Mouse (Mus musculus) kidney, adult 2 months (tissue): Measurements from ENCODE around the gene Capzb.

ENCODE experiments used
- CTCF ChIP-seq: fragments of 200-500 bp; conservative IDR thresholded peaks from 2 replicates; pipeline ENCODE4 v1.5.1; 2011; ENCODE audit warnings: low read depth, mild to moderate bottlenecking, control low read depth, low read length, moderate library complexity, mixed read lengths; ENCODE audit not compliant: insufficient read depth, insufficient read length
- POLR2A ChIP-seq: fragments of 200-500 bp; IDR thresholded peaks from one replicate; pipeline ENCODE4 v1.6.1; 2011; ENCODE audit warnings: low read depth, low read length, control low read depth

DNA sequence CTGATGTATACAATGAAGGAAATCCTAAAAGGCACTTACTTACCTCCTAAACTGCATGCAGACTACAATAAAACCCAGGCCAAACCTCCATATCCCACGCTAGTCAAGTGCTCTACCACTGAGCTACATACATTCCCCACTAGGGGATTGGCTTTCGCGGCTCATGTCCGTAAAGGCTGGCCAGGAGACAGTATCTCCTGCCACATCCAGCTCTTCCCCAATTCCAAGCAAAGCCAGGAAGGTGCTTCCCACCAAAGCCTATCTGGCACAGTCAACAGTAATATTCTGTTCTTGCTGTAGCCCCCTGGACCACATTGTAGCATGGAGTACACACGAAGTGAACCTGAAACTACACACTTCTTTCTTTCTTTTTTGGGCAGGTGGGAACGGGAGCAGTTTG is 117.0 kb downstream of the Capzb start:
- TF ChIP-seq CTCF (no peak), POLR2A (no peak)
